Mouse (Mus musculus): Measurements from ENCODE around the gene Fam184a. TPM values are rescaled to one million over a fixed set of nuclear protein-coding genes. Genes with fewer than 3 reads are reported as not detected.

The Fam184a gene
- total RNA-seq, 2 experiments from 2014 or later, result not detected

GRCm38 (mm10) chr10:53612172-53612571 is 138.8 kb downstream of the Fam184a start:
- no peak for ATAC-seq (replicated peaks; ENCODE audit: low FRiP score, poor library complexity, severe bottlenecking)

- ATAC-seq (replicated peaks; ENCODE audit: low FRiP score, poor library complexity, severe bottlenecking), result no peak
These were observed 142.6 kb downstream of the Fam184a start for GRCm38 (mm10) chr10:53608274-53608673.

- ATAC-seq (replicated peaks; ENCODE audit: low FRiP score, poor library complexity, severe bottlenecking), result no peak
These were observed 145.6 kb downstream of the Fam184a start for GRCm38 (mm10) chr10:53605328-53605727.

GRCm38 (mm10) chr10:53598821-53599220 is 152.1 kb downstream of the Fam184a start:
- ATAC-seq (replicated peaks; ENCODE audit: low FRiP score, poor library complexity, severe bottlenecking), result peak; percentile 75

DNA sequence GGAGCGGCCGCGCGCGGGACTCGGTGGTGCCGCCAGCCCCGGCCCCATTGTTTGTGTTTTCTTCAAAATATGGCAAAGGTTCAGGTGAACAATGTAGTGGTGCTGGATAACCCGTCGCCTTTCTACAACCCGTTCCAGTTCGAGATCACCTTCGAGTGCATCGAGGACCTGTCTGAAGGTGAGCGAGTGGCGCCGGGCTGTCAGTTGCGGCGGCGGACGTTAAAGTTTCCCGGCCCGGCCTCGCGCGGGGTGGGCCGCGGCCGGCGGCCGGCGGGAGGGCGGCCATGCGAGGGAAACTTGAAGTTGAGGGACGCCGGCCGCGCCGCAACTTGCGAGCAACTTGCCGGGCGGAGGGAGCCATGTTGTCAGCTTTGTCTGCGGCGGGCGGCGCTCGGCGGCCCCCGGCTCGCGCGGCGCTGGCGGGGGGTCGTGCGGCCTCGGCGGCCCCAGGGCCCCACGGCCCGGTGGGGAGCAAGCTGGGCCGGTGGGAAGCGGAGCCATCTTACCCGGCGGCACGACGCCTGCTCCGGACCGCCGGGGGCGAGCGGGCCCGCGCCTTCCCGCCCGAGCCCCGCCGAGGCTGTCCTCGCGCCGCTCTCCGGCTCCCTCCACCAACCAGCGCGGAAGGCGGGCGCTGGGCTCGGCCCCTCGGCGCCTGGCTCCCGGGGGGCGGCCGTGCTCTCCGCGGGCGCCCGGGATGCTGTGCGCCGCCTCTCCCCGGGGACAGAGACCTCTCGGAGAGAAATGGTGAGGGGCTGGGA is 153.6 kb downstream of the Fam184a start:
- ATAC-seq (replicated peaks; ENCODE audit: low FRiP score, poor library complexity, severe bottlenecking), result peak; percentile 40

- ATAC-seq (replicated peaks; ENCODE audit: low FRiP score, poor library complexity, severe bottlenecking), result peak; percentile 94
These were observed 154.2 kb downstream of the Fam184a start, which contains the start of gene Asf1a for GRCm38 (mm10) chr10:53596677-53597120. Asf1a (plus strand) TSS chr10:53596757.

DNA sequence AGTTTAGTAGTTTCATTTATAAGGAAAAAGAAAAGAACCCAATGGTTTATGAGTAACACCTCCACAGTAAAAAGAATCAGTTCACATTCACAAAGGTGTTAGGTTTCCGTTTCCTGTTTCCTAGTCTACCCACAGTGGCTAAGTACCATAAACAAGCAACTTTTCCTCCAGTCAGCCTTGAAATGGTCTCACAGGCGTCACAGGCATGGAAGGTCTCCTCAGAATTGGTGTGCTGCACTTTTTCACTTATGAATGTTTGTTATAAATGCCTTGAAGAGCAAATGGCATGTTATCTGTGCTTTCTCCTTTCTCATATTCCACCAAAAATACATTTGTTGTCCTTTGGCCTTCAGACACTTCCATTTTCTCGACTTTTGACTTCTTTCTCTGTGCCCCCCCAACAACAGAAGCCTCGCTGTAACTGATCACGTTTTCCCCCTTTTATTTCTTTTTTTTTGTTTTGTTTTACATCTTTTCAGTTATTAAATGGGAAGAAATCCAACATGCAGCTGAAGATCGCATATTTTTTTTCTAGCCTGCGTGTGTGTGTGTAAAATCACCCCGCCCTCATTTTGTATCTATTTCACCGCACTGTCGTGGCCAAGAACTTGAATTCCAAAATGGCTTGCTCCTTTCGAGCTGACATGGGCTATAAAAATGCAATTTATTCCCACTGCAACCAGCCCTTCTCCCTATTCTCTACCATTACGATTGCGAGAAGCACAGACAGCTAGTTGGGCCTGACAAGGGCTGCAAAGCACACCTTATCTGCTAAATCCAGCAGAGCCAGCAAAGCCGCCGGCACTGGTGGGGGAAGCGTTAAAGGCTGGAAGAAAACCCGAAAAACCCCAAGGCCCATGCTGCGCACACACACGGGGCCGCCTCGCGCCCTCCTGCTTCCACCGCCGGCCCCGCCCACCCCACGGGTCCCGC is 154.9 kb downstream of the Fam184a start:
- no peak for ATAC-seq (replicated peaks; ENCODE audit: low FRiP score, poor library complexity, severe bottlenecking)

GRCm38 (mm10) chr10:53585777-53586176 is 165.1 kb downstream of the Fam184a start:
- ATAC-seq (replicated peaks; ENCODE audit: low FRiP score, poor library complexity, severe bottlenecking), result no peak

Other genes starting within 250 kb of the Fam184a start
- gene Asf1a, start 154.4 kb downstream of the Fam184a start, total RNA-seq (2015; ENCODE audit: low replicate concordance), result 69.2 and 88.3 TPM in 2 replicates
- gene Asf1a, start 154.4 kb downstream of the Fam184a start, total RNA-seq (2017; ENCODE audit: low replicate concordance), result 24.5 and 85.2 TPM in 2 replicates
- 25.6 and 34.0 TPM in 2 replicates for gene Mcm9, start 120.7 kb downstream of the Fam184a start, total RNA-seq (2015; ENCODE audit: low replicate concordance)
- 30.4 and 36.6 TPM in 2 replicates for gene Mcm9, start 120.7 kb downstream of the Fam184a start, total RNA-seq (2017; ENCODE audit: low replicate concordance)